Mouse (Mus musculus) embryonic facial prominence, embryonic 13.5 days (tissue): ENCODE measurements around the gene Pnkd. TPM values are rescaled to one million over a fixed set of nuclear protein-coding genes. Genes with fewer than 3 reads are reported as not detected.
"Not testable (repeated sequence)": the region's sequence is repeated elsewhere in the genome, so short reads cannot be mapped to it uniquely, and the experiment has no call there.

Source experiments
- ATAC-seq: fragments of 200-750 bp; cut with Nextera tagmentation; 2 replicates; pipeline ENCODE4 v1.8.0; 2017; ENCODE audit warnings: low read depth; ENCODE audit not compliant: insufficient number of reproducible peaks, insufficient read depth, low FRiP score, low TSS enrichment
- H3K27ac ChIP-seq: fragments of 300-500 bp; sonication (generic); 2 replicates; pipeline ENCODE4 v1.5.1; 2015; ENCODE audit warnings: moderate library complexity, mild to moderate bottlenecking, inconsistent platforms
- H3K27me3 ChIP-seq: fragments of 300-500 bp; sonication (generic); 2 replicates; pipeline ENCODE4 v1.6.1; 2015; ENCODE audit warnings: mild to moderate bottlenecking, inconsistent platforms
- H3K36me3 ChIP-seq: fragments of 300-500 bp; sonication (generic); 2 replicates; pipeline ENCODE4 v1.6.1; 2015; ENCODE audit warnings: mild to moderate bottlenecking, inconsistent platforms
- H3K4me1 ChIP-seq: fragments of 300-500 bp; sonication (generic); 2 replicates; pipeline ENCODE4 v1.6.1; 2015; ENCODE audit warnings: inconsistent platforms
- H3K4me2 ChIP-seq: fragments of 300-500 bp; sonication (generic); 2 replicates; pipeline ENCODE4 v1.6.1; 2015; ENCODE audit warnings: moderate library complexity, mild to moderate bottlenecking, inconsistent platforms
- H3K4me3 ChIP-seq: fragments of 300-500 bp; sonication (generic); 2 replicates; pipeline ENCODE4 v1.5.1; 2015; ENCODE audit warnings: mild to moderate bottlenecking, inconsistent platforms
- H3K9ac ChIP-seq: fragments of 300-500 bp; sonication (generic); 2 replicates; pipeline ENCODE4 v1.6.1; 2015; ENCODE audit warnings: mild to moderate bottlenecking, inconsistent platforms
- H3K9me3 ChIP-seq: fragments of 300-500 bp; sonication (generic); 2 replicates; pipeline ENCODE4 v1.6.1; 2016; ENCODE audit warnings: inconsistent platforms
- WGBS: fragments of 180-500 bp; shearing (Covaris S2); methylation state at CpG from one replicate; pipeline ENCODE4 v1.1.7; 2015; ENCODE audit warnings: mixed read lengths; 5-methylcytosine and 5-hydroxymethylcytosine counted together
- polyA plus RNA-seq: library from polyadenylated mRNA; unstranded; fragments of >200 nt; fragmentation: Nextera tagmentation; extraction: Ambion mirVana; gene quantifications from 2 replicates; pipeline ENCODE4 v1.2.1, GENCODE M21; 2015

The Pnkd gene
- polyA plus RNA-seq, 1 experiment from 2014 or later: 112 TPM

DNA sequence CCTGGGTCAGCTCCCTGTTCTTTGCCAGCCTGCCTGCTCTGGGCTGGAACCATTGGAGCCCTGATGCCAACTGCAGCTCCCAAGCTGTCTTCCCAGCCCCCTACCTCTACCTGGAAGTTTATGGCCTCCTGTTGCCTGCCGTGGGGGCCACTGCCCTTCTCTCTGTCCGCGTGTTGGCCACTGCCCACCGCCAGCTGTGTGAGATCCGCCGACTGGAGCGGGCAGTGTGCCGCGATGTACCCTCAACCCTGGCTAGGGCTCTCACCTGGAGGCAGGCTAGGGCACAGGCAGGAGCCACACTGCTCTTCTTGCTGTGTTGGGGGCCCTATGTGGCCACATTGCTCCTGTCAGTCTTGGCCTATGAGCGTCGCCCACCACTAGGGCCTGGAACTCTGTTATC is 5.7 kb upstream of the Pnkd start:
- Histone ChIP-seq H3K4me2 (no peak overlapping the region), H3K27me3 (no peaks in the 10 kb centered on the region), H3K36me3 (peaks cover 49% of the 10 kb centered on the region), H3K4me1 (peaks cover 30% of the 10 kb centered on the region), H3K4me3 (no peak overlapping the region), H3K9me3 (no peaks in the 10 kb centered on the region), H3K27ac (no peak overlapping the region), H3K9ac (no peak overlapping the region)
- no peak for ATAC-seq
- WGBS: 88% methylated on average over 11 of the region's 11 CpGs

GRCm38 (mm10) chr1:74280591-74281325 is 4.0 kb upstream of the Pnkd start:
- Histone ChIP-seq H3K4me3 (no peak overlapping the region), H3K27me3 (no peaks in the 10 kb centered on the region), H3K4me2 (no peak overlapping the region), H3K9ac (0 out of 2 replicates have a peak overlapping the region, but pooled peaks have one; percentile 7), H3K9me3 (no peaks in the 10 kb centered on the region), H3K4me1 (peaks cover 21% of the 10 kb centered on the region), H3K36me3 (peaks cover 49% of the 10 kb centered on the region), H3K27ac (no peak overlapping the region)
- WGBS: 90% methylated on average over 14 of the region's 14 CpGs
- ATAC-seq: no peak

DNA sequence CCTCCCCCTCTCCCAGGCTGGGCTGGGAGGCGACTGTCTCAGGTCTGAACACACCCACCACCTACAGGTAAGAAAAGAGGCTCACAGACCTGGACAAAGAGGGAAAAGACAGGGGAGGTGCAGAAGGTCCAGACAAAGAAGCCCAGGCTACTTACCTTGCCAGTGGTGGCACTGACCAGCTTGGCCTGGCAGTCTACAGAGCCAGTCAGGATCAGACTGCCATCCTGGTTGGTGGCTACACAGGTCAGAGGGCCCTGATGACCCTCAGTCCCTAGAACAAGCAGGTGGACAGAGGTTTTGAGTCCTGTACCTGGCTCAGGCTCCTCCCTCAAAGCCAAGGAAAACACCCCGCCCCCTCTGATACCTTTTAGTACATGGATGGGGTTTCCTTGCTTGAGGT is 3.4 kb upstream of the Pnkd start:
- H3K9me3 ChIP-seq: no peaks in the 10 kb centered on the region
- peaks cover 27% of the 10 kb centered on the region for H3K4me1 ChIP-seq
- H3K4me2 ChIP-seq: no peak overlapping the region
- H3K36me3 ChIP-seq: peaks cover 49% of the 10 kb centered on the region
- 0 out of 2 replicates have a peak overlapping the region, but pooled peaks have one; percentile 7 for H3K9ac ChIP-seq
- no peak for ATAC-seq
- no peaks in the 10 kb centered on the region for H3K27me3 ChIP-seq
- no peak overlapping the region for H3K4me3 ChIP-seq
- no peak overlapping the region for H3K27ac ChIP-seq
- 88% methylated on average over 2 of the region's 2 CpGs for WGBS

DNA sequence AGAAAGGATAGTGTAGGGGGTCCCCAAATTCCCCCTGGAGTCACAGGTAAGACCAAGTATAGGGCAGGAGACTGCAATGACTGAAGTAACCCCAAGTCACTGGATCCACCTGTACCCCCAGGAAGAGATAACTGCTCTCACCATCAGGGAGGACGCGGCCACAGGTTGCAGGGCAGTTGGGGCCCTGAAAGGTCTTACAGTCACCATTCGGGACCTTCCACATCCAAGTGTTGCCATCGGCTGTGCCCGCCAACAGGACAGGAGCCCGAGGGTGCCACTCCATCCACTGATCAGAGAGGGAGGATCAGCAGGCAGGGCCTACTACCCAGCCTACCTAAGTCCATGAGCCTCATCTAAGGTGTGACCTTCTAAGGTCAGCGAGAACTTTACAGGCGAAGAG is 2.8 kb upstream of the Pnkd start:
- Histone ChIP-seq H3K27me3 (no peaks in the 10 kb centered on the region), H3K9ac (0 out of 2 replicates have a peak overlapping the region, but pooled peaks have one; percentile 11), H3K9me3 (no peaks in the 10 kb centered on the region), H3K4me3 (no peak overlapping the region), H3K27ac (no peak overlapping the region), H3K36me3 (peaks cover 49% of the 10 kb centered on the region), H3K4me1 (peaks cover 29% of the 10 kb centered on the region), H3K4me2 (no peak overlapping the region)
- 97% methylated on average over 8 of the region's 8 CpGs for WGBS
- ATAC-seq: no peak

DNA sequence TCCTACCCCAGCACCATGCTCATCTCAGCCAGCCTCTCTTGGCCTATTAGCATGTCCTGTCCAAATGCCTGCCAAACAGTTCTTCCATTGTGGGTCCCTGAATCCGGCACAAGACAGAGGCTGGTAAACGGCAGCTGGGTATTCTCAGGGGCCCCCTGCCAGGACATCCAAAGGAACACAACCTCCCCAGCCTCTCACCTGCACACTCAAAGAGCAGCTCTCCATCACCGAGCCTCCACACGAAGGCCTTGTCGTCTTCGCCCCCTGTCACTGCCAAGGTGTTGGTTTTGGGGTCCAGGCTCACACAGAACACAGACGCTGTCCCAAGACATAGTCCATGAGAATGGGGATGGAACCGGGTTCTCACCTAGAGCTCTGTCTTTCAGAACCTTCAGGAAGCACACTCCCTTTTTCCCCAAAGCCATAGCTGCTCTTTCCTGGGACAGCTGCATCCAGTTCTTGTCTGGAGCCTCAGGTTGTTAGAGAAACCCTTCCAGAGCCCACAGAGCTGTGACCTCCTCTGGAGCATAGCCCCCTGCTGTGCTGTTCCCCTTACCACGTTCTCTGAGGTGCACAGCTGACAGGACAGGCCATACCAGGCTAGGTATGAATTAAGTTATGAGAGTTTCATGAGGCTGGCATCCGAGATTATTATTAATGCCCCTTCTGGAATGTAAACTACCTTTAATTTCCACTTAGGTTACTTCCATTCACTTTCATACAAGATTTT is 1.7 kb upstream of the Pnkd start:
- H3K4me2 ChIP-seq: peak overlapping the region; percentile 89
- peaks cover 55% of the 10 kb centered on the region for H3K36me3 ChIP-seq

GRCm38 (mm10) chr1:74283686-74284463 is 855 bp upstream of the Pnkd start:
- ATAC-seq: peak; percentile 44
- peak overlapping the region; percentile 90 for H3K9ac ChIP-seq
- peak overlapping the region; percentile 89 for H3K4me2 ChIP-seq
- H3K4me1 ChIP-seq: peaks cover 27% of the 10 kb centered on the region
- WGBS: 13% methylated on average over 15 of the region's 15 CpGs
- H3K27ac ChIP-seq: peak overlapping the region; percentile 82
- peaks cover 58% of the 10 kb centered on the region for H3K36me3 ChIP-seq
- H3K4me3 ChIP-seq: peak overlapping the region; percentile 80
- no peaks in the 10 kb centered on the region for H3K27me3 ChIP-seq
- H3K9me3 ChIP-seq: no peaks in the 10 kb centered on the region

More for the DNA sequence above, 1.7 kb upstream of the Pnkd start:
- Histone ChIP-seq H3K4me1 (peaks cover 25% of the 10 kb centered on the region), H3K27me3 (no peaks in the 10 kb centered on the region), H3K4me3 (no peak overlapping the region), H3K9me3 (no peaks in the 10 kb centered on the region), H3K27ac (no peak overlapping the region), H3K9ac (no peak overlapping the region)
- no peak for ATAC-seq
- WGBS: 88% methylated on average over 10 of the region's 10 CpGs

DNA sequence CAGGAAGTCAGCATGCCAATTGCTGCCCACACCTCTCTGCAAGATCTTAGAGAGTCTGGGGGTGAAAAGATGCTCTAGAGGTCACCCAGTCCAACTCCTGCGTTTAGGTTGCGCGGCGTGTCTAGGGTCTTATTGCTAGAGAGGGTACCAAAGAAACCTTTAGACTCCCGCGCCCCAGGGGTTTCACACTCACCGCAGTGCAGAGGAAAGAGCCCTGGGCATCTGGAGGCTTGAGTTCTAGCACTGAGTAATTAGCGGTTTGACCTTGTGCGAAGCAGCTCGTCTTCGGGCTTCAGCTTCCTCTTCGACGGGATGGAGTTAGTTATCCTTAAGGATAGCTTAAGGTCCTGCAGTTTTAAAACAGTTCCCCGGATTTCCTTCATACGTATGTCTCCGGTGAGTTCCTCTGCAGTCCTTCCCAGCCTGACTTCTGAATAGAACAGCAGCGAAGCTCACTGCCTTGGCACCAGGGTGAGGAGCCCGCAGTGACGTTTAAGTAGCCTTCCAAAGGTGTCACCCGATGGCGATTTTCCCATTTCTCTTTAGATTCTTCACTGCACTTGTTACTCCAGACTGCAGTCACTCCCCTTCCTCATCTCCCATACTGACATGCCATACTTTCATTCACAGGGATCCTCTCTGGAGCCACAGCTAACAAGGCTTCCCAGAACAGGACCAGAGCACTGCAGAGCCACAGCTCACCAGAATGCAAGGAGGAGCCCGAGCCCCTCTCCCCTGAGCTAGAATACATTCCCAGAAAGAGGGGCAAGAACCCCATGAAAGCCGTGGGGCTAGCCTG is 681 bp downstream of the Pnkd start:
- peaks cover 58% of the 10 kb centered on the region for H3K36me3 ChIP-seq
- peak overlapping the region; percentile 79 for H3K4me2 ChIP-seq
- H3K9me3 ChIP-seq: no peaks in the 10 kb centered on the region
- H3K4me3 ChIP-seq: peak overlapping the region; percentile 80
- no peaks in the 10 kb centered on the region for H3K27me3 ChIP-seq
- H3K9ac ChIP-seq: peak overlapping the region; percentile 90
- ATAC-seq: no peak
- H3K27ac ChIP-seq: no peak overlapping the region
- peaks cover 27% of the 10 kb centered on the region for H3K4me1 ChIP-seq
- 4% methylated on average over 23 of the region's 23 CpGs for WGBS

- ATAC-seq, H3K27ac ChIP-seq, H3K9ac ChIP-seq, H3K4me3 ChIP-seq, H3K9me3 ChIP-seq, H3K27me3 ChIP-seq, H3K4me2 ChIP-seq: not testable (repeated sequence)
- WGBS: 56% methylated on average over 16 of the region's 17 CpGs
- H3K4me1 ChIP-seq: peaks cover 27% of the 10 kb centered on the region
- H3K36me3 ChIP-seq: peaks cover 57% of the 10 kb centered on the region
Measured at GRCm38 (mm10) chr1:74286869-74287607, 2.3 kb downstream of the Pnkd start.

- no peaks in the 10 kb centered on the region for H3K9me3 ChIP-seq
- no peaks in the 10 kb centered on the region for H3K27me3 ChIP-seq
- H3K4me1 ChIP-seq: peaks cover 19% of the 10 kb centered on the region
- H3K27ac ChIP-seq: no peak overlapping the region
- no peak overlapping the region for H3K4me3 ChIP-seq
- ATAC-seq: no peak
- 76% methylated on average over 4 of the region's 4 CpGs for WGBS
- no peak overlapping the region for H3K9ac ChIP-seq
- H3K36me3 ChIP-seq: peaks cover 57% of the 10 kb centered on the region
- no peak overlapping the region for H3K4me2 ChIP-seq
Measured at GRCm38 (mm10) chr1:74288327-74288726, 3.6 kb downstream of the Pnkd start.

DNA sequence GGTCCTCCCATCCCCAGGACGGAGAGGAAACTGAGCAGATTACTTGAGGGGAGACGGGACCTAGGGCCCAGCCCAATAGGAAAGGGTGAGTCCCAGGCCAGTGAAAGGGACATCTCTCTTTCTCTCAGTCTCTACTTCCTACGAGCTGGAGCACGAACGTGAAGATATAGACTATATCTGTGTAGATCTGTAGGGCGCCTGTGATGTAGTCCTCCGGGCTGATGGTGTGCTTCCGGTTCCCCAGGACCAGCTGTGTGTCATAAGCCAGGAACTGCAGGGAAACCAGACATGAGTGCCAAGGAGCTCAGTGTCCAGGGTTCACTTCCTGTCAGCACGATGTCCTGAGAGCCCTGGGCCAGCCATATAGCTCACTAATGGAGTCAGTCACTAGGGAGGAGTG is 4.5 kb downstream of the Pnkd start:
- Histone ChIP-seq H3K27me3 (no peaks in the 10 kb centered on the region), H3K4me1 (peaks cover 15% of the 10 kb centered on the region), H3K27ac (no peak overlapping the region), H3K4me3 (no peak overlapping the region), H3K4me2 (no peak overlapping the region), H3K9ac (no peak overlapping the region), H3K9me3 (no peaks in the 10 kb centered on the region), H3K36me3 (peaks cover 66% of the 10 kb centered on the region)
- ATAC-seq: no peak
- 85% methylated on average over 9 of the region's 9 CpGs for WGBS
